Mouse (Mus musculus): ENCODE data around the gene Olfr705. TPM values are rescaled to one million over a fixed set of nuclear protein-coding genes. Genes with fewer than 3 reads are reported as not detected.

Olfr705 gene
- total and polyA plus RNA-seq, 2 experiments from 2014 or later = not detected

- Histone ChIP-seq H3K4me1 (ENCODE audit: insufficient read depth) (no peaks in the 10 kb centered on the region), H3K4me2 (ENCODE audit: low read depth) (no peak within 1 kb of the TSS), H3K27me3 (ENCODE audit: insufficient read depth, low read length) (no peaks in the 10 kb centered on the region), H3K36me3 (ENCODE audit: insufficient read depth) (no peaks in the 10 kb centered on the region), H3K9me3 (ENCODE audit: low read length) (no peaks in the 10 kb centered on the region), H3K27ac (ENCODE audit: low read depth, low read length) (no peak within 1 kb of the TSS), H3K9ac (no peak within 1 kb of the TSS), H3K4me3 (ENCODE audit: low read depth, low read length) (no peak within 1 kb of the TSS)
- no peak for TF ChIP-seq CTCF (IDR thresholded peaks at IDR 0.05; ENCODE audit: low read depth)
- ATAC-seq = no peak
- no peak for DNase-seq
These were observed 42.9 kb downstream of the Olfr705 start, which contains the start of gene Olfr702 for GRCm38 (mm10) chr7:106833793-106834192. Olfr702 (minus strand) TSS chr7:106833893.

Other genes starting within 250 kb of the Olfr705 start
- 0.08 TPM in 1 of 2 replicates, not detected in the other for gene Olfr693, start 196.3 kb downstream of the Olfr705 start, total RNA-seq (2014; rRNA removed)
- not detected in 2 replicates for gene Olfr693, start 196.3 kb downstream of the Olfr705 start, polyA plus RNA-seq (2015; fragmentation: Nextera tagmentation; extraction: Ambion mirVana)
- gene Olfr694, start 185.1 kb downstream of the Olfr705 start, total RNA-seq (2014; rRNA removed) = not detected in 2 replicates
- gene Olfr694, start 185.1 kb downstream of the Olfr705 start, polyA plus RNA-seq (2015; fragmentation: Nextera tagmentation; extraction: Ambion mirVana) = not detected in 2 replicates
- not detected in 2 replicates for gene Olfr695, start 160.5 kb downstream of the Olfr705 start, total RNA-seq (2014; rRNA removed)
- gene Olfr695, start 160.5 kb downstream of the Olfr705 start, polyA plus RNA-seq (2015; fragmentation: Nextera tagmentation; extraction: Ambion mirVana) = not detected in 2 replicates
- not detected in 2 replicates for gene Olfr697, start 134.4 kb downstream of the Olfr705 start, total RNA-seq (2014; rRNA removed)
- gene Olfr697, start 134.4 kb downstream of the Olfr705 start, polyA plus RNA-seq (2015; fragmentation: Nextera tagmentation; extraction: Ambion mirVana) = not detected in 2 replicates
- gene Olfr698, start 121.5 kb downstream of the Olfr705 start, total RNA-seq (2014; rRNA removed) = not detected in 2 replicates
- gene Olfr698, start 121.5 kb downstream of the Olfr705 start, polyA plus RNA-seq (2015; fragmentation: Nextera tagmentation; extraction: Ambion mirVana) = not detected in 2 replicates
- not detected in 2 replicates for gene Olfr699, start 83.7 kb downstream of the Olfr705 start, total RNA-seq (2014; rRNA removed)
- not detected in 2 replicates for gene Olfr699, start 83.7 kb downstream of the Olfr705 start, polyA plus RNA-seq (2015; fragmentation: Nextera tagmentation; extraction: Ambion mirVana)
- gene Olfr700, start 68.1 kb downstream of the Olfr705 start, total RNA-seq (2014; rRNA removed) = not detected in 2 replicates
- gene Olfr700, start 68.1 kb downstream of the Olfr705 start, polyA plus RNA-seq (2015; fragmentation: Nextera tagmentation; extraction: Ambion mirVana) = not detected in 2 replicates
- gene Olfr701, start 62.8 kb downstream of the Olfr705 start, total RNA-seq (2014; rRNA removed) = not detected in 2 replicates
- not detected in 2 replicates for gene Olfr701, start 62.8 kb downstream of the Olfr705 start, polyA plus RNA-seq (2015; fragmentation: Nextera tagmentation; extraction: Ambion mirVana)
- not detected in 2 replicates for gene Olfr702, start 43.0 kb downstream of the Olfr705 start, total RNA-seq (2014; rRNA removed)
- gene Olfr702, start 43.0 kb downstream of the Olfr705 start, polyA plus RNA-seq (2015; fragmentation: Nextera tagmentation; extraction: Ambion mirVana) = not detected in 2 replicates
- gene Olfr703, start 33.5 kb downstream of the Olfr705 start, total RNA-seq (2014; rRNA removed) = not detected in 2 replicates
- gene Olfr703, start 33.5 kb downstream of the Olfr705 start, polyA plus RNA-seq (2015; fragmentation: Nextera tagmentation; extraction: Ambion mirVana) = not detected in 2 replicates
- not detected in 2 replicates for gene Olfr704, start 13.7 kb downstream of the Olfr705 start, total RNA-seq (2014; rRNA removed)
- gene Olfr704, start 13.7 kb downstream of the Olfr705 start, polyA plus RNA-seq (2015; fragmentation: Nextera tagmentation; extraction: Ambion mirVana) = not detected in 2 replicates
- gene Olfr706, start 11.3 kb upstream of the Olfr705 start, total RNA-seq (2014; rRNA removed) = not detected in 2 replicates
- not detected in 2 replicates for gene Olfr706, start 11.3 kb upstream of the Olfr705 start, polyA plus RNA-seq (2015; fragmentation: Nextera tagmentation; extraction: Ambion mirVana)
- gene Olfr707, start 24.4 kb upstream of the Olfr705 start, total RNA-seq (2014; rRNA removed) = not detected in 2 replicates
- not detected in 2 replicates for gene Olfr707, start 24.4 kb upstream of the Olfr705 start, polyA plus RNA-seq (2015; fragmentation: Nextera tagmentation; extraction: Ambion mirVana)
- not detected in 2 replicates for gene Olfr1532-ps1, start 31.1 kb upstream of the Olfr705 start, total RNA-seq (2014; rRNA removed)
- not detected in 2 replicates for gene Olfr1532-ps1, start 31.1 kb upstream of the Olfr705 start, polyA plus RNA-seq (2015; fragmentation: Nextera tagmentation; extraction: Ambion mirVana)
- not detected in 2 replicates for gene Olfr709-ps1, start 55.3 kb upstream of the Olfr705 start, total RNA-seq (2014; rRNA removed)
- not detected in 2 replicates for gene Olfr709-ps1, start 55.3 kb upstream of the Olfr705 start, polyA plus RNA-seq (2015; fragmentation: Nextera tagmentation; extraction: Ambion mirVana)
- not detected in 2 replicates for gene Olfr710, start 71.4 kb upstream of the Olfr705 start, total RNA-seq (2014; rRNA removed)
- gene Olfr710, start 71.4 kb upstream of the Olfr705 start, polyA plus RNA-seq (2015; fragmentation: Nextera tagmentation; extraction: Ambion mirVana) = not detected in 2 replicates
- not detected in 2 replicates for gene Olfr6, start 87.0 kb upstream of the Olfr705 start, total RNA-seq (2014; rRNA removed)
- not detected in 2 replicates for gene Olfr6, start 87.0 kb upstream of the Olfr705 start, polyA plus RNA-seq (2015; fragmentation: Nextera tagmentation; extraction: Ambion mirVana)
- gene Olfr711, start 98.6 kb upstream of the Olfr705 start, total RNA-seq (2014; rRNA removed) = not detected in 2 replicates
- gene Olfr711, start 98.6 kb upstream of the Olfr705 start, polyA plus RNA-seq (2015; fragmentation: Nextera tagmentation; extraction: Ambion mirVana) = not detected in 2 replicates
- not detected in 2 replicates for gene Olfr2, start 129.2 kb upstream of the Olfr705 start, total RNA-seq (2014; rRNA removed)
- not detected in 2 replicates for gene Olfr2, start 129.2 kb upstream of the Olfr705 start, polyA plus RNA-seq (2015; fragmentation: Nextera tagmentation; extraction: Ambion mirVana)
- not detected in 2 replicates for gene Olfr713, start 154.3 kb upstream of the Olfr705 start, total RNA-seq (2014; rRNA removed)
- not detected in 2 replicates for gene Olfr713, start 154.3 kb upstream of the Olfr705 start, polyA plus RNA-seq (2015; fragmentation: Nextera tagmentation; extraction: Ambion mirVana)
- gene Olfr714, start 194.1 kb upstream of the Olfr705 start, total RNA-seq (2014; rRNA removed) = not detected in 2 replicates
- not detected in 2 replicates for gene Olfr714, start 194.1 kb upstream of the Olfr705 start, polyA plus RNA-seq (2015; fragmentation: Nextera tagmentation; extraction: Ambion mirVana)
- gene Olfr17, start 216.3 kb upstream of the Olfr705 start, total RNA-seq (2014; rRNA removed) = not detected in 2 replicates
- not detected in 2 replicates for gene Olfr17, start 216.3 kb upstream of the Olfr705 start, polyA plus RNA-seq (2015; fragmentation: Nextera tagmentation; extraction: Ambion mirVana)
- gene Olfr715b, start 233.5 kb upstream of the Olfr705 start, total RNA-seq (2014; rRNA removed) = not detected in 2 replicates
- not detected in 2 replicates for gene Olfr715b, start 233.5 kb upstream of the Olfr705 start, polyA plus RNA-seq (2015; fragmentation: Nextera tagmentation; extraction: Ambion mirVana)